Mouse (Mus musculus) limb, embryonic 14.5 days (tissue): ENCODE results near the gene Gm47995. TPM values are rescaled to one million over a fixed set of nuclear protein-coding genes. Genes with fewer than 3 reads are reported as not detected.
"Not testable (repeated sequence)": the region's sequence is repeated elsewhere in the genome, so short reads cannot be mapped to it uniquely, and the experiment has no call there.

ENCODE experiments used
- ATAC-seq: fragments of 200-750 bp; cut with Nextera tagmentation; 2 replicates; pipeline ENCODE4 v1.8.0; 2017; ENCODE audit warnings: low read depth, moderate number of reproducible peaks, moderate TSS enrichment; ENCODE audit not compliant: low FRiP score
- DNase-seq: peaks from one replicate; pipeline ENCODE4 v3.0.0-alpha.2; 2015; ENCODE audit warnings: low spot score
- H3K27ac ChIP-seq: fragments of 300-500 bp; sonication (generic); replicated peaks from 2 replicates; pipeline ENCODE4 v1.5.1; 2014; ENCODE audit warnings: low read depth, mild to moderate bottlenecking, low read length, moderate library complexity, mixed read lengths
- H3K27me3 ChIP-seq: fragments of 300-500 bp; sonication (generic); 2 replicates; pipeline ENCODE4 v1.6.1; 2014; ENCODE audit warnings: low read length, mixed read lengths; ENCODE audit not compliant: control insufficient read depth, insufficient read depth
- H3K36me3 ChIP-seq: fragments of 300-500 bp; sonication (generic); 2 replicates; pipeline ENCODE4 v1.6.1; 2014; ENCODE audit warnings: mild to moderate bottlenecking, low read length, moderate library complexity, mixed read lengths; ENCODE audit not compliant: control insufficient read depth, insufficient read depth
- H3K4me1 ChIP-seq: fragments of 300-500 bp; sonication (generic); 2 replicates; pipeline ENCODE4 v1.6.1; 2014; ENCODE audit warnings: antibody characterized with exemption, low read length, mixed read lengths; ENCODE audit not compliant: control insufficient read depth, insufficient read depth
- H3K4me2 ChIP-seq: fragments of 300-500 bp; sonication (generic); replicated peaks from 2 replicates; pipeline ENCODE4 v1.6.1; 2014; ENCODE audit warnings: low read depth, mild to moderate bottlenecking, low read length, moderate library complexity; ENCODE audit not compliant: severe bottlenecking
- H3K4me3 ChIP-seq: fragments of 300-500 bp; sonication (generic); replicated peaks from 2 replicates; pipeline ENCODE4 v1.5.1; 2014; ENCODE audit warnings: low read length
- H3K9ac ChIP-seq: fragments of 300-500 bp; sonication (generic); 2 replicates; pipeline ENCODE4 v1.6.1; 2014; ENCODE audit warnings: mild to moderate bottlenecking, low read depth, low read length, moderate library complexity; ENCODE audit not compliant: severe bottlenecking
- H3K9me3 ChIP-seq: fragments of 300-500 bp; sonication (generic); 2 replicates; pipeline ENCODE4 v1.6.1; 2016; ENCODE audit warnings: low read length; ENCODE audit not compliant: control insufficient read depth
- POLR2A ChIP-seq: fragments of 200-500 bp; IDR thresholded peaks from 2 replicates; pipeline ENCODE4 v1.8.0; 2012; ENCODE audit warnings: inconsistent platforms, mild to moderate bottlenecking, moderate library complexity, borderline replicate concordance; ENCODE audit not compliant: insufficient read depth, insufficient read length; ENCODE audit errors: extremely low read depth
- WGBS: fragments of 180-500 bp; shearing (Covaris S2); extraction: QIAGEN DNeasy Blood & Tissue Kit; methylation state at CpG from one replicate; pipeline ENCODE4 v1.1.7; 2014; 5-methylcytosine and 5-hydroxymethylcytosine counted together
- polyA plus RNA-seq, 2 experiments: library from polyadenylated mRNA; depleted of rRNA in 1 of 2; stranded (reverse) in 1 of 2; unstranded in 1 of 2; fragments of >200 nt; fragmentation: Nextera tagmentation in 1 of 2; extraction: Ambion mirVana in 1 of 2; gene quantifications; 2 replicates each; pipeline versions ENCODE4 v1.2.1 to v1.2.3; 2012 to 2014

The Gm47995 gene
- polyA plus RNA-seq (2012; rRNA removed) (0.06 TPM in 1 of 2 replicates, not detected in the other), polyA plus RNA-seq (2014; fragmentation: Nextera tagmentation; extraction: Ambion mirVana) (not detected in 2 replicates)

- DNase-seq, H3K4me1 ChIP-seq, H3K4me2 ChIP-seq, H3K27ac ChIP-seq, H3K27me3 ChIP-seq, H3K36me3 ChIP-seq, ATAC-seq, H3K9me3 ChIP-seq, H3K9ac ChIP-seq, H3K4me3 ChIP-seq: not testable (repeated sequence)
- WGBS = 79% methylated on average over 2 of the region's 4 CpGs
Observed at GRCm38 (mm10) chr1:151198120-151198519, at the start of gene Gm47995. Gm47995 (plus strand) TSS chr1:151198448.

- Histone ChIP-seq H3K4me3 (no peak overlapping the region), H3K9me3 (no peaks in the 10 kb centered on the region), H3K27me3 (no peaks in the 10 kb centered on the region), H3K36me3 (no peaks in the 10 kb centered on the region), H3K9ac (no peak overlapping the region), H3K27ac (no peak overlapping the region), H3K4me1 (no peaks in the 10 kb centered on the region), H3K4me2 (no peak overlapping the region)
- 91% methylated on average over 7 of the region's 7 CpGs for WGBS
- TF ChIP-seq POLR2A = no peak
- no peak for ATAC-seq
- no peak for DNase-seq
Observed at GRCm38 (mm10) chr1:151150211-151150610, 48.0 kb upstream of the Gm47995 start.

- Histone ChIP-seq H3K27me3 (no peaks in the 10 kb centered on the region), H3K9ac (no peak overlapping the region), H3K27ac (no peak overlapping the region), H3K4me1 (no peaks in the 10 kb centered on the region), H3K36me3 (no peaks in the 10 kb centered on the region), H3K4me3 (no peak overlapping the region), H3K9me3 (no peaks in the 10 kb centered on the region), H3K4me2 (no peak overlapping the region)
- no peak for DNase-seq
- ATAC-seq = no peak
- TF ChIP-seq POLR2A = no peak
- 72% methylated on average over 2 of the region's 2 CpGs for WGBS
Observed at GRCm38 (mm10) chr1:151151089-151151488, 47.2 kb upstream of the Gm47995 start.

GRCm38 (mm10) chr1:151153056-151153652 lies 45.1 kb upstream of the Gm47995 start:
- H3K27ac ChIP-seq = no peak overlapping the region
- no peaks in the 10 kb centered on the region for H3K36me3 ChIP-seq
- DNase-seq = no peak
- H3K9me3 ChIP-seq = no peaks in the 10 kb centered on the region
- no peak overlapping the region for H3K4me2 ChIP-seq
- no peak for TF ChIP-seq POLR2A
- WGBS = 83% methylated on average over 6 of the region's 6 CpGs
- no peaks in the 10 kb centered on the region for H3K27me3 ChIP-seq
- H3K4me1 ChIP-seq = no peaks in the 10 kb centered on the region
- H3K4me3 ChIP-seq = no peak overlapping the region
- no peak overlapping the region for H3K9ac ChIP-seq
- ATAC-seq = no peak

GRCm38 (mm10) chr1:151154131-151154530 lies 44.1 kb upstream of the Gm47995 start:
- DNase-seq, H3K27me3 ChIP-seq, H3K4me1 ChIP-seq, H3K36me3 ChIP-seq, H3K4me3 ChIP-seq, H3K9me3 ChIP-seq, H3K27ac ChIP-seq, H3K4me2 ChIP-seq, ATAC-seq, H3K9ac ChIP-seq: not testable (repeated sequence)
- 94% methylated on average over 9 of the region's 9 CpGs for WGBS

- Histone ChIP-seq H3K4me2 (no peak overlapping the region), H3K27ac (no peak overlapping the region), H3K4me1 (no peaks in the 10 kb centered on the region), H3K27me3 (no peaks in the 10 kb centered on the region), H3K9ac (no peak overlapping the region), H3K36me3 (no peaks in the 10 kb centered on the region), H3K9me3 (no peaks in the 10 kb centered on the region), H3K4me3 (no peak overlapping the region)
- TF ChIP-seq POLR2A = no peak
- DNase-seq (no peak), ATAC-seq (no peak)
- WGBS = 88% methylated on average over 3 of the region's 3 CpGs
Observed at GRCm38 (mm10) chr1:151156129-151156528, 42.1 kb upstream of the Gm47995 start.
